Mouse (Mus musculus) hindbrain, embryonic 10.5 days (tissue): Measurements from ENCODE around the gene Gstm1. TPM values are rescaled to one million over a fixed set of nuclear protein-coding genes. Genes with fewer than 3 reads are reported as not detected.
"Not testable (repeated sequence)": the region's sequence is repeated elsewhere in the genome, so short reads cannot be mapped to it uniquely, and the experiment has no call there.

Experiments
- DNase-seq: peaks from one replicate; pipeline ENCODE4 v3.0.0-alpha.2; 2017; ENCODE audit warnings: low spot score
- H3K27ac ChIP-seq: fragments of 300-500 bp; sonication (generic); 2 replicates; pipeline ENCODE4 v1.5.1; 2016; ENCODE audit warnings: mild to moderate bottlenecking, moderate library complexity
- H3K27me3 ChIP-seq: fragments of 300-500 bp; sonication (generic); 2 replicates; pipeline ENCODE4 v1.6.1; 2016; ENCODE audit warnings: mild to moderate bottlenecking; ENCODE audit not compliant: poor library complexity, insufficient read depth, severe bottlenecking
- H3K36me3 ChIP-seq: fragments of 300-500 bp; sonication (generic); 2 replicates; pipeline ENCODE4 v1.6.1; 2016; ENCODE audit warnings: mild to moderate bottlenecking, moderate library complexity
- H3K4me1 ChIP-seq: fragments of 300-500 bp; sonication (generic); replicated peaks from 2 replicates; pipeline ENCODE4 v1.6.1; 2016; ENCODE audit warnings: mild to moderate bottlenecking
- H3K4me3 ChIP-seq: fragments of 300-500 bp; sonication (generic); 2 replicates; pipeline ENCODE4 v1.5.1; 2016; ENCODE audit warnings: mild to moderate bottlenecking, moderate library complexity
- H3K9me3 ChIP-seq: fragments of 300-500 bp; sonication (generic); 2 replicates; pipeline ENCODE4 v1.6.1; 2016; ENCODE audit warnings: mild to moderate bottlenecking, moderate library complexity
- WGBS: fragments of 180-500 bp; shearing (Covaris S2); methylation state at CpG from one replicate; pipeline ENCODE4 v1.1.7; 2016; 5-methylcytosine and 5-hydroxymethylcytosine counted together
- polyA plus RNA-seq: library from polyadenylated mRNA; unstranded; fragments of >200 nt; fragmentation: Nextera tagmentation; extraction: Ambion mirVana; gene quantifications from 2 replicates; pipeline ENCODE4 v1.2.1, GENCODE M21; 2016

Gstm1 gene
- polyA plus RNA-seq, 1 experiment from 2014 or later, result 44.4 TPM

DNA sequence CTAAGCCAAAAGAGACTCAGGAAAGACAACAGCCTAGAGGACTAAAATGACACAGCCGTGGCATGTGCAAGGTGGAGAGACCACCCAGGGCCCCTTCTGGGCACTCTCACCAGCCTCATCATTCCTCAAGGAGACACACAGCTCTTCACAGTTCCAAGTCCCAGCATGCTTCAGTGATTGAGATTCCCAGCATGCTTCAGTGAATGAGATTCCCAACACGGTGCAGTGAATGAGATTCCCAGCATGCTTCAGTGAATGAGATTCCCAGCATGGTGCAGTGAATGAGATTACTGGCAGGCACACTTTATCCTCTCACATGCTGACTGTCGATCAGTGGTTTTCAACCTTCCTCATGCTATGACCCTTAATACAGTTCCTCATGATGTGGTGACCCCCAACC is 6.2 kb downstream of the Gstm1 start:
- peaks cover 12% of the 10 kb centered on the region for H3K4me1 ChIP-seq
- no peak overlapping the region for H3K4me3 ChIP-seq
- 57% methylated on average over 3 of the region's 3 CpGs for WGBS
- H3K27ac ChIP-seq, result no peak overlapping the region
- no peaks in the 10 kb centered on the region for H3K36me3 ChIP-seq
- DNase-seq, result no peak
- H3K27me3 ChIP-seq, result no peaks in the 10 kb centered on the region
- no peaks in the 10 kb centered on the region for H3K9me3 ChIP-seq

DNA sequence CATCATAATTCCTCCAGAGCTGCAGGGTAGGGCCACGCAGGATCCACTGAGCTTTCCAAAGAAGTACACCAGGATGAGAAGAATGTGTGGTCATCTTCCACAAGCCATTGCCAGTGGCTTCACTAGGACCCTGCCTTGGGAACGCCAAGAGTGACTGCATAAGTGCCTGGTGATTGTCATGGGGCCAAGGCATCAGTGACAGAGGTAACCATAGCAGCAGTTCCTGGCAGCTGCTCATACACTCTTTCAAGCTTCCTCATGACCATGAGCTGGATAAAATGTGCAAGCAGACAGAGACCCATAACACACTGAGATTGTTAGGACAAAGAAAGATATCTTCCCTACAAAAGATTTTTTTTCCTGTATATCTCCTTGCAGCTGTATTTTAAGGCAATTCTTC is 7.5 kb downstream of the Gstm1 start:
- Histone ChIP-seq H3K36me3 (no peaks in the 10 kb centered on the region), H3K27me3 (no peaks in the 10 kb centered on the region), H3K4me3 (no peak overlapping the region), H3K4me1 (peaks cover 9% of the 10 kb centered on the region), H3K27ac (no peak overlapping the region), H3K9me3 (no peaks in the 10 kb centered on the region)
- DNase-seq, result no peak
- 77% methylated on average over 2 of the region's 2 CpGs for WGBS

DNA sequence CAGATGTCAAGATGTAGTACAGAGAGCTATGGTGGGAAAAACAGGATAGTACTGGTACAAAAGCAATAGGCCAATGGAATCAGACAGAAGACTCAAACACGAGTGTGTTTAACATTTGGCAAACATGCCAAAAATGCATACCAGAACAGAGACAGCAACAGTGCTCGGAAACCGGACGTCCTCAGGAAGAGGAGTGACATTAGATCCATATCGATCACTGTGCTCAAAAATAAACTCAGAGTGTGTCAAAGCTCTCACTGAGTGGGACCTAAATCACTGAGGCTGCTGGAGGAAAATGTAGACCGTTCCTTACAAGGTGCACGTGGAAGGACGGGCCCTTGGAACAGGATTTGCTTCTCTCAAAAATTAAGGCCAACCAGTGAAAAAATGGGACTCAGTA is 15.8 kb downstream of the Gstm1 start:
- no peak for DNase-seq
- no peaks in the 10 kb centered on the region for H3K27me3 ChIP-seq
- no peaks in the 10 kb centered on the region for H3K4me1 ChIP-seq
- H3K9me3 ChIP-seq, result no peaks in the 10 kb centered on the region
- no peak overlapping the region for H3K27ac ChIP-seq
- H3K4me3 ChIP-seq, result no peak overlapping the region
- 86% methylated on average over 8 of the region's 8 CpGs for WGBS
- no peaks in the 10 kb centered on the region for H3K36me3 ChIP-seq

DNA sequence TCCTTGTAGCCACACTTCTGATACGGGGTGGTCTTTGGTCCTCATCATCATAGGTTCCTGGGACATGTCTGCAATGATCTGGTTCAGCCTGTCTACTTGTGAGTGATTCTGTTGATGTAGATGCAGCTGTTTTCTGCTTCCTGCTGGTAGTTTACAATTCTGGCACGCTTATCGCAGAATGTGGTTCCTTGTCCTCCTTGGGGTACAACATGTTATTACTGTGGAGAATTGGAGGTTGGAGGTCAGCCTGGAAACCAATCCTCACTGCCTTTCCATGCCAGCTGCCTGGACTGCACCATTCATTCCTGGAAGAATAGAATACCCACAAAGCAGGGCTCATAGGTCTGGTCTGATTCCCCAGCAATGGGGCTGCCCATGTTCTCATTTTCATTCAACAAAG is 18.3 kb downstream of the Gstm1 start:
- no peaks in the 10 kb centered on the region for H3K27me3 ChIP-seq
- 89% methylated on average over 3 of the region's 3 CpGs for WGBS
- no peak for DNase-seq

DNA sequence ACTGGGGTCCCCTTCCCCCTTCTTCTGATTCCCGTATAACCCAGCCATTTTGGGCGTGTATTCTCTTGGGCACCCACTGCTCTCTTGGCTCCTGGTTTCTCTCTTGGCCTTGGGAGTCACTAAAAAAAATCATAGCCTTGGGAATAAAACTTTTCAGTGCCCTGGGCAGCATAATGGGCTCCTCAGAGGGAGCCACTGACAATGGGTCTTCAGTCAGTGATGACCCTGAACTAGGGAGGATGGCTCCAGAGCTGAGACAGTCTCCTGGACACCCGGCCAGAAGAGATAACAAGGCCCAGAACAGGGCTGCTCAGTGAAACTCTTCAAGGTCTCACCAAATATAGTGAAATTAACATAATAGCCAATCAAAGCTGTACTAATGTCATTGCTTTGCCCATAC is 19.2 kb downstream of the Gstm1 start:
- no peak overlapping the region for H3K4me3 ChIP-seq
- no peaks in the 10 kb centered on the region for H3K9me3 ChIP-seq
- H3K27me3 ChIP-seq, result no peaks in the 10 kb centered on the region
- no peak for DNase-seq
- H3K36me3 ChIP-seq, result no peaks in the 10 kb centered on the region
- no peak overlapping the region for H3K27ac ChIP-seq
- 84% methylated on average over 3 of the region's 3 CpGs for WGBS
- H3K4me1 ChIP-seq, result no peaks in the 10 kb centered on the region

More for the DNA sequence above, 18.3 kb downstream of the Gstm1 start:
- no peak overlapping the region for H3K27ac ChIP-seq
- H3K4me1 ChIP-seq, result no peaks in the 10 kb centered on the region
- H3K4me3 ChIP-seq, result no peak overlapping the region
- no peaks in the 10 kb centered on the region for H3K36me3 ChIP-seq
- no peaks in the 10 kb centered on the region for H3K9me3 ChIP-seq

DNA sequence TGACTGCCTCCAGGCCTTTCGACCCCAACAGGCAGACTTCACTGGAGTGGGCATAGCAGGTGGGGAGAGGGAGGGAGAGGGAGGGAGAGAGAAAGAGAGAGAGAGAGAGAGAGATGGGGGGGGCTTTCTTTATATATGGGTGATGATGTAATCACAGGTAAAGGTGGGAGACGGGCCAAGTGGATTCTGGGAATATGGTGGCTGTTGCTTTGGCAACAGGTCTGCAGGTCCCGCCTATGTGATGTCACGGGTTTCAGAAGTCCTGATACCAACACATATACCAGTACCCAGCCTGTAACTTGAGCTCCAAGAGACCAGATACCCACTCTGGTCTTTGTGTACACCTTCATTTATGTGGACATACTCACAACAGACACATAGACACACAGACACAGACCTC is 21.2 kb downstream of the Gstm1 start:
- H3K4me3 ChIP-seq, result no peak overlapping the region
- no peak for DNase-seq
- H3K36me3 ChIP-seq, result no peaks in the 10 kb centered on the region
- WGBS, result 84% methylated on average over 4 of the region's 4 CpGs
- no peaks in the 10 kb centered on the region for H3K9me3 ChIP-seq
- H3K27me3 ChIP-seq, result no peaks in the 10 kb centered on the region
- H3K4me1 ChIP-seq, result no peaks in the 10 kb centered on the region
- H3K27ac ChIP-seq, result no peak overlapping the region

DNA sequence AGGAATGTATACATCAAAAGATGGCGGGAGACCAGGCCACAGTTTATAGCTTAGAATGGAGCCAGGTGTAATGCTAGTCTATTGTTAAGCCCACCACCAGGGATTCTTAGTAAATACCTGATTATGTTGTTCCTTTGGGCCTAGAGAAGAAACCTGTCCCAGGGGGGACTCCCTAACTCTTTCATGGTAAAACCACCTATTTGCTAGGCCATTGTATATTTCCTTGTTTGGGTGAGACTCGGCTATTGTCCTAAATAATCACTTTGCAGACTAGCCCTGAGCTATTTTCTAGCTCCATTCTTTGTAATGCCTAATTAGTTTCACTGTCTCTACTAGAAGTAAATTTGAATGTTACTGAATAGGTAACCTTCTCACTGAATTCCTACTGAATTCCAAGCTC is 21.8 kb downstream of the Gstm1 start:
- not testable (repeated sequence) for H3K4me3 ChIP-seq, H3K36me3 ChIP-seq, DNase-seq, H3K9me3 ChIP-seq, H3K27ac ChIP-seq, H3K4me1 ChIP-seq, H3K27me3 ChIP-seq
- 78% methylated on average over 2 of the region's 2 CpGs for WGBS

DNA sequence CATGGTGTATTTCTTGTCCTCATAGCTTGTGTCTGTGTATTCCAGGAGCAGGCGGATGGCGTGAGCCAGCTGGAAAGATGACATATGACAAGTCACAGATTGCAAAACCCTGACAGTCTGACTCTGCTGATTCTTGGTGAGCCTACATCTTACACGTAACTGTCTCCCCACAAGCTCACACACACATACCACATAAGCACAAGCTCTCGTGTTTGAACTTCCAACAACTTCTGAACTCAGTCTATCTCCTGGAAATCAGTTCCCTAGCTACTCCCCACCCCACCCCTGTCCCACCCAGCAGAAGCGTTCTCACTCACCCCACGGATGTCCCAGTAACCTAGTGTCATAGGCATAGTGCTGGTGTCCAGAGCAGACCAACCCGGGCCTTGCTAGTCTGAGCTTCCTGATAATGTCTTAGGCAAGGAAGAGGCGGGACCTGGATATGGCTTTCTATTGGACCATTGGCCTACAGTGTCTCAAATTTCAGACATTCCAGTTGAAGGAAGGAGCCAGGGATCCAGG is 31.7 kb downstream of the Gstm1 start, which contains the start of gene Gstm2:
TSS of gene Gstm2 (minus strand) at position 413 of the 522 bp plus-strand sequence.
- 67% methylated on average over 8 of the region's 8 CpGs for WGBS
- DNase-seq, result peak; percentile 25
- no peaks in the 10 kb centered on the region for H3K36me3 ChIP-seq
- 0 out of 2 replicates have a peak within 1 kb of the TSS, but pooled peaks have one; percentile 11 for H3K4me3 ChIP-seq
- H3K4me1 ChIP-seq, result peaks cover 7% of the 10 kb centered on the region; the same call in 1 of the 2 replicates
- no peaks in the 10 kb centered on the region for H3K9me3 ChIP-seq
- no peak within 1 kb of the TSS for H3K27ac ChIP-seq
- no peaks in the 10 kb centered on the region for H3K27me3 ChIP-seq

DNA sequence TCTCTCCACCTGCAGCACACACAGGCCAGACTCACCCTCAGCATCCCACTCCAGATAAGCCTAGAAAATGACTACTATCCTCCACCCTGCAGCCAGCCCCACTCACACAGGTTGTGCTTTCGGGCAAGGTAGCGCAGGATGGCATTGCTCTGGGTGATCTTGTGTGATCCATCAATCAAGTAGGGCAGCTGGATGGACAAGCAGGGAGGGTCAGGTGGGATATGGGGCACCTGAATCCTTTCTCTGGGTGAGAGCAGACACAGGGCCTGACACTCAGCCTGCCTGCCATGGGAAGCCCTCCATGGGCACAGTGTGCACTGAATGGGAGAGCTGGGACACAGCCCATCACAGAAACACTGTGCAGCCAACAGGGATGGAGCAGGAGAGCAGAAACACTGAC is 32.6 kb downstream of the Gstm1 start:
- DNase-seq, H3K27me3 ChIP-seq, H3K27ac ChIP-seq, H3K4me1 ChIP-seq, H3K4me3 ChIP-seq, H3K36me3 ChIP-seq, H3K9me3 ChIP-seq: not testable (repeated sequence)
- 97% methylated on average over 2 of the region's 2 CpGs for WGBS

DNA sequence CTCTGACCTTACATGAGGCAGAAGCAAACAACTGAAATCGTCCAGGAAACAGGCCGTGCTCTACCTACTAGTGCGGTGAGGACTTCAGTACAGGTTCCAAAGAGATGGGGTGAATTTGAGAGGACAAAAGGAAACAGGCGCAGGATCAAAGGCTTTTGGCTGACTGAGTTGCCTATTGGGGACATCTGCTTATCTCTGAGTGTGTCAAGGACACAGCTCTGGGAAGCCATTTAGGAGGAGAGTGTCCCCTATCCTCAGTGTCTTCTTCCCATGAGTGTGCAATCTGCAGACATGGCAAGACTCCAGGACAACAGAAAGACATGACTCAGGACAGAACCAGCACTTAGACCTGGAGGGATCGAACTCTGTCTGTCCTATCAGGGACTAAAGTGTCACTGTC is 33.3 kb downstream of the Gstm1 start:
- Histone ChIP-seq H3K36me3 (no peaks in the 10 kb centered on the region), H3K27me3 (no peaks in the 10 kb centered on the region), H3K27ac (no peak overlapping the region), H3K4me1 (peaks cover 7% of the 10 kb centered on the region; the same call in 1 of the 2 replicates), H3K9me3 (no peaks in the 10 kb centered on the region), H3K4me3 (no peak overlapping the region)
- no peak for DNase-seq
- 83% methylated on average over 5 of the region's 5 CpGs for WGBS

DNA sequence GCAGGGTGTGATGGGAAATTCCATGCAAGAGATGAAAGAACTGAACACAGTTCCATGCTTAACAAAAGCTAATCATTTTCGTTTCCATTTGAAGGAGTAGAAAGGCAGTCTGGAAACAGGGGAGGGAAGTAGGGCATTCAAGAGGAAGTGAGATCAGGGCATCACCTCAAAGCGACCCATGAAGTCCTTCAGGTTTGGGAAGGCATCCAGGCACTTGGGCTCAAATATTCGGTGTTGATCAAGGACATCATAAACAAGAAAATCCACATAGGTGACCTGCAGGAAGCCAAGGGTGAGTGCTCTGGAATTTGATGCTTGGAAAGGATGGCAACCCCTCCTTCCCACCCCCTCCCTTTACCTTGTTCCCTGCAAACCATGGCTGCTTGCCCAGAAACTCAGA is 34.0 kb downstream of the Gstm1 start:
- Histone ChIP-seq H3K27me3 (no peaks in the 10 kb centered on the region), H3K36me3 (no peaks in the 10 kb centered on the region), H3K27ac (no peak overlapping the region), H3K9me3 (no peaks in the 10 kb centered on the region), H3K4me3 (no peak overlapping the region), H3K4me1 (peaks cover 7% of the 10 kb centered on the region; the same call in 1 of the 2 replicates)
- WGBS, result 68% methylated on average over 3 of the region's 3 CpGs
- no peak for DNase-seq

DNA sequence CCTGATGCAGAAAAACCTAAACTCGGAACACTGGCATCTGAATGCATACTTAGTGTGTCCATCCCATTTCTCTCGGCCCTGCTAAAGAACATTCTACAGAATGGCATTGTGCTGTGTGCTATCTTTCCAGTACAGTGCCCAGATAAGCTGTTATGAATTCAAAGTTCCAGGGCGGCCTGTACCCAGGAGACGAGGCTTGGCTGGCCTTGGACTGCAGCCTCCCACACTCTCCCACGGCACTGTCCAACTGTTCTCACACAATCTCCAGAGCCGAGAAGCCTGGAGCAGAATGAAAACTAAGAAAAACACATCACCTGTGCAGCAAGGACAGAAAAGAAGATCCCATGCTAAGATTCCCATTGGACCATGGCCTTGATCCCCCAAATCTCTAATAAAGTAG is 35.0 kb downstream of the Gstm1 start:
- no peaks in the 10 kb centered on the region for H3K9me3 ChIP-seq
- no peak overlapping the region for H3K27ac ChIP-seq
- DNase-seq, result no peak
- no peak overlapping the region for H3K4me3 ChIP-seq
- WGBS, result 86% methylated on average over 6 of the region's 6 CpGs
- no peaks in the 10 kb centered on the region for H3K36me3 ChIP-seq
- no peaks in the 10 kb centered on the region for H3K27me3 ChIP-seq
- H3K4me1 ChIP-seq, result peaks cover 7% of the 10 kb centered on the region; the same call in 1 of the 2 replicates

DNA sequence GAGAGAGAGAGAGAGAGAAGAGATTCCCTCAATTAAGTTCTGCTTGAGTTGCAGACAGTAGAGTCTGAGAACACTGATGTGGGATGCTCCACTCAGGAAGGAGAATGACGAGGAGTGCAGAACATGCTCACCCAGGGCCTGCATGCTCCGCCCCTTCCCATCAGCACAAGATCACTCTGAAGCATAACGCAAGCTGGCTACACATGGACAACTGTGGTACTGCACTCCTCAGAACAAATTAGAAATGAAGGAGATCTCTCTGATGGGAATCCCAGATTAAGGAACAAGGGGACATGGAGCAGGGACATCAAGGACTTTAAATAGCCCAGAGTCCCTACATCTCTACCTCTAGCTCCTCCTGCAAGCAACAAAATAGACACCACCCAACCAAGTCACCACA is 36.5 kb downstream of the Gstm1 start:
- DNase-seq, result no peak
- H3K27ac ChIP-seq, result no peak overlapping the region
- no peaks in the 10 kb centered on the region for H3K36me3 ChIP-seq
- 67% methylated on average over 3 of the region's 3 CpGs for WGBS
- H3K4me1 ChIP-seq, result peaks cover 1% of the 10 kb centered on the region; the same call in 1 of the 2 replicates
- no peaks in the 10 kb centered on the region for H3K9me3 ChIP-seq
- no peak overlapping the region for H3K4me3 ChIP-seq
- H3K27me3 ChIP-seq, result no peaks in the 10 kb centered on the region

DNA sequence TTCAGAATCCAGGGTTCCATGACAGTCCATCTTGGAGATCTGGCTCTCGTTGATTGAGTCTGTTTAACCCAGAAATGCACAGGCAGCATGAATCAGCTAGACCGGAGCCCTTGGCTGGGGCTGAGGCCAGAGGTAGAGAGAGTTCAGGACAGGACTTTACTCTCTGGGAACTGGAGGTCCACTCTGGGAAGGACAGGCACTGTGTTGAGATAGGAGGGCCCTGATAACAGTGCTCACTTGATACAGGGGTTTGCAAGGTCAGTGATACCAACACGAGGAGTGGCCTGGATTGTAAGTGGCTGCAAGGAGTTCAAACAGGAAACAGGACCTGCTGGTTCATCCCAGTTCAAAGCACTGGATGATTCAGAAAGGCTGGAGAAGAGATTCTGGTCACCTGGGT is 40.1 kb downstream of the Gstm1 start:
- Histone ChIP-seq H3K27me3 (no peaks in the 10 kb centered on the region), H3K9me3 (no peaks in the 10 kb centered on the region), H3K27ac (no peak overlapping the region), H3K4me3 (no peak overlapping the region), H3K36me3 (no peaks in the 10 kb centered on the region), H3K4me1 (no peaks in the 10 kb centered on the region)
- DNase-seq, result no peak
- WGBS, result 82% methylated on average over 3 of the region's 3 CpGs
